Mouse (Mus musculus): ENCODE data around the gene Kcnn4. TPM values are rescaled to one million over a fixed set of nuclear protein-coding genes. Genes with fewer than 3 reads are reported as not detected.

Kcnn4 gene
- under 1 TPM; 0.41 to 0.81 TPM for total RNA-seq (2021)
- long read RNA-seq, experiment 1, partial matches to known transcripts, result 0 of 1 reads
- long read RNA-seq, experiment 1, other reads (novel, unspliced or antisense), result 0 of 1 reads
- long read RNA-seq, experiment 2, partial matches to known transcripts, result 0 of 3 reads
- long read RNA-seq, experiment 2, other reads (novel, unspliced or antisense), result 1 of 3 reads

- DNase-seq (ENCODE audit: low spot score in 2 of 2), result no peak
Observed at GRCm38 (mm10) chr7:24369731-24370541, at the start of gene Kcnn4. Gene Kcnn4, plus strand, starts transcription at chr7:24370263.

GRCm38 (mm10) chr7:24322593-24322992, 47.5 kb upstream of the Kcnn4 start:
- DNase-seq (ENCODE audit: low spot score in 2 of 2), result no peak

DNA sequence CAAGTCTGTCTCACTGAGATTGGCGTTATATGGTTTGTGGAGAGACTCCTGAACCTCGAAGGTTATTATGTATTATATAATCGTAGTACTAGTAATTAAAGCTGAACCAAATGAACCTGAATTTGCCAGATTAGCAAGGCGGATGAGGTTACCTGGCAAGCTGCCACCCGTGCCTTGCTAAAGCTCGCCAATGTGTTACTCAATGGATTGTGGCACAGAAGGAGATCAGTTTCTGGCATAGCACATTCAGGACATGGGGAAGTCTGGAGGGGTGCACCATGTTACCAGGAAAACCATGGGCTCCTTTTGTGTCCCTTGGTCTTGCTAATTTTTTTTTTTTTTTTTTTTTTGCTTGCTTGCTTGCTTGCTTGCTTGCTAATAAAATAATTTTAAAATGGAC, 44.9 kb upstream of the Kcnn4 start:
- no peak for DNase-seq (ENCODE audit: low spot score in 2 of 2)

DNA sequence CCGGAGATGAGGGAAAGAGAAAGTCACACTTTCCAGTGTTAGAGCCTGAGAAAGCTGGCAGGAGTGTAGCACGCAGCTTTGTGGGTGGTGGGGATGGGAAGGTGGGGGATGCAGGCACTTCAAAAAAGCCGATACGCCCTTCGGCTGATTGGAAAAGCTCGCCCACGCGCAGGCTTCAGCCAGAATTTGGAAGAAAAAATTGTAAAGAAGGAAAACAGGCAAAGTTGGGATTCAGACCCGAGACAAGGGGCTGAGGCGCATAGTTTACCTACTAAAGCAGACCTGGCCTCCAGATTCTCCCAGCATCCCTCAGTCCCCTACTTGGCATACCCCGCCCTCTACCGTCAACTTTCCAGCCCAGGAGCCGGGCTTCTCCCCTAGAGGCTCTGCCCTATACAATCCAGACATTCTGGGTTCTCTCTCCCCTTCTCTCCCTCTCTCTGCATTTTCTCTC, 44.4 kb upstream of the Kcnn4 start:
- DNase-seq (ENCODE audit: low spot score in 2 of 2), result peak in 1 of 2 experiments; percentile 13

DNA sequence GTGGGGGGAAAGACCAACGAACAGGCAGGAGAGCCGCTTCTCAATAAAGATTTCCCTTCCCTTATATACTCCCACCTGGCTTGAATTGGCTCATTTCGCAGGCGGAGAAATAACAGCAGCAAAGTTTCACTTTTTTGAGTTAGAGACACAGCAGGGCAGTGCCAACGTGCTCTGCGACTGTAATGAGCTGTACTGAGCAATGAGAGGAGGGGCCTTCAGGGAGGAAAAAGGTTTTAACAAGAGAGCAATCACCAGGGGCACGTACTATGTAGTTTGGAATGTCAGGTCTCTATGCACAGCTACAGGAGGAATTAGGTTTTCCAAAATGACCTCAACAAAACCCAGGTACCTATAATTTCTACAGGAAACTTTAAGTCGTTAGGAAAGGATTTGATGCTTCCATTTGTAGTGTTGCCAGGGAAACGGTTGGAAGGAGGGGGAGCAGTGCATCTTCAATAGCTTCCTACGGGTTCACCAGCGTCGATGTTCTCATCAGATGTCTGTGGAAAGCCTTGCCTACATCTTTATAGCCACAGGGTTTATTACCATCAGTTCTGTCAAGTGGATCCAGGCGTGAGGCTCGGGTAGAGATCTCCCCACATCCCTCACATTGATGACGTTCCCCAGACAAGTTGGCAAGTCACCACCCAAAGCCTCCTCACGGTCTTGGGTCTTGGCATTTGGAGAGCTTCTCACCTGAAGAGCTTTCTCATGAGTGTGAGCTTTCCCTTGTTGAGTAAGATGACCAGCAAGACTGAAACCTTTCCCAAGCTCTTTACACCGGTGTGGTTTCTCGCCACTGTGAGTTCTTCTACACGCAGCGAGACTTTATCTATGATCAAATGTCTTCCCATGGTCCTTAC, 43.6 kb upstream of the Kcnn4 start:
- DNase-seq (ENCODE audit: low spot score in 2 of 2), result no peak

GRCm38 (mm10) chr7:24327281-24327975, 42.6 kb upstream of the Kcnn4 start:
- DNase-seq (ENCODE audit: low spot score in 2 of 2), result no peak

GRCm38 (mm10) chr7:24333304-24333986, 36.6 kb upstream of the Kcnn4 start, which contains the start of gene Tescl:
Gene Tescl, minus strand, starts transcription at chr7:24333936.
- no peak for DNase-seq (ENCODE audit: low spot score in 2 of 2)

GRCm38 (mm10) chr7:24335699-24336309, 34.3 kb upstream of the Kcnn4 start:
- peak; percentile 73 to 81 for DNase-seq (ENCODE audit: low spot score in 2 of 2)

DNA sequence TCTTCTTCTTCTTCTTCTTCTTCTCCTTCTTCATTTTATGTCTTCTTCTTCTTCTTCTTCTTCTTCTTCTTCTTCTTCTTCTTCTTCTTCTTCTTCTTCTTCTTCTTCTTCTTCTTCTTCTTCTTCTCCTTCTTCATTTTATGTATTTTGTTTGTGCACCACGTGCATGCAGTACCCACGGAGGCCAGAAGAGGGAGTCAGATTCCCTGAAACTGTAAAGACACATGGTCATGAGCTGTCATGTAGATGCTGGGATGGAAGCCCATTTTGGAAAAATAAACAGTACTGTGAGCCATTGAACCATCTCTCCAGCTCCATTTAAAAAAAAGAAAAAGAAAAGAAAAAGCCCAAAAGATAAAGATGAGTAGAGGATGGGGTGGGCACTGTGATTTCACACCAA, 31.8 kb upstream of the Kcnn4 start:
- DNase-seq (ENCODE audit: low spot score in 2 of 2), result no peak

GRCm38 (mm10) chr7:24343701-24344272, 26.3 kb upstream of the Kcnn4 start:
- DNase-seq (ENCODE audit: low spot score in 2 of 2), result no peak

GRCm38 (mm10) chr7:24346444-24346843, 23.6 kb upstream of the Kcnn4 start:
- DNase-seq (ENCODE audit: low spot score in 2 of 2), result no peak

DNA sequence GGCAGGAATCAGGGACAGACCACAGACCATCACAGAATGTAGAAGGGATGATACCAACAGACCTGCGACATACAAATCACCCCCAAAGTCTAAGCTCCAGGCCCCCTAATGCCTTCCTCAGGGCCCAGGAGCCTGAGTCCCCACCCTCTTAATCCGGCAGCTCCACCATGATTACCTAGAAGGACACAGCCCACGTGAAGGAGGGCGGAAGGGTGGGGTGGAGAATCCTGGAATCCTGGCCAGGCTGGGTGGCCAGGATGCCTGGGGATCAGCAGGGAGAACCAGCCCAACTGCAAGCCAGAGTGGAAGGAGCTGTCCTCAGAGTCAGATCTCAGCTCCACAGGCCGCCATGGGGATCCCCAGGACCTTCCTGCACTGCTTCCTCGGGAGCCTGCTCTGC, 21.2 kb upstream of the Kcnn4 start, which contains the start of gene Lypd5:
Gene Lypd5, plus strand, starts transcription at position 301 of the 400 bp plus-strand sequence.
- DNase-seq (ENCODE audit: low spot score in 2 of 2), result no peak

- DNase-seq (ENCODE audit: low spot score in 2 of 2), result no peak
Observed at GRCm38 (mm10) chr7:24355646-24356045, 14.4 kb upstream of the Kcnn4 start.

GRCm38 (mm10) chr7:24356081-24356480, 14.0 kb upstream of the Kcnn4 start:
- DNase-seq (ENCODE audit: low spot score in 2 of 2), result no peak

- DNase-seq (ENCODE audit: low spot score in 2 of 2), result no peak
Observed at GRCm38 (mm10) chr7:24357899-24358298, 12.2 kb upstream of the Kcnn4 start.

- DNase-seq (ENCODE audit: low spot score in 2 of 2), result no peak
Observed at GRCm38 (mm10) chr7:24359269-24359668, 10.8 kb upstream of the Kcnn4 start.

DNA sequence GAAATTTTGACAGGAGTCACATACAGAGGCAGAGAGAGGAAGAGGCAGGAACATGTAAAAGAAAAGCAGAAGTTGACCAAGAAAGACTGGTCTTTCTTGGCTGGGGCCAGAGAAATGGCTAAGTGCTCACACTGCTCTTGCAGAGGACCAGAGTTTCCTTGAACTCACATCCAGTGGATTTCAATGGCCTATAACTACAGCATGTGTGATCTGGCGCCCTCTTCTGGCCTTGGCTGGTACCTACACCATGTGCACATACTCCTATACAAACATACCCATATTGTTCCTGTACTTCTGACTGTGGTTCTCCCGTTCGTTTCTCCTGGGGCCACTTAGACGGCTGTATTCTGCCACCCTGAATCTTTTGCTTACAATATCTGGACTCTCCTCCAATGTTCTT, 9.1 kb upstream of the Kcnn4 start:
- no peak for DNase-seq (ENCODE audit: low spot score in 2 of 2)

DNA sequence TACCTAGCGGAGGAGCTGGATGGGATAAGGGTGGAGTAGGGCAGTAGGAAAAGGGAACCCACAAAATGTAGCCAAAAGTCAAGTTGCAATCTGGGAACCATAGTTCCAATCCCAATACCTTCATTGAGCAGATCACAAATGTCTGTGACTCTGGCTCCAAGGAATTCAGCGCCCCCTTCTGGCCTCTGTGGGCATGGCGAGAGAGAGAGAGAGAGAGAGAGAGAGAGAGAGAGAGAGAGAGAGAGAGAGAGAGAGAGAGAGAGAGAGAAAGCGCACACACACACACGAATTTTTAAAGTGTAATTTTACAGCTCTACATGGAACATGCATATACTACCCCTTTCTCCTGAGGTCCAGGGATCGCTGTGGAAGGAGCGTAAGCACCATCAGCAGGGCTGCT, 6.8 kb upstream of the Kcnn4 start:
- DNase-seq (ENCODE audit: low spot score in 2 of 2), result peak in 1 of 2 experiments; percentile 24

DNA sequence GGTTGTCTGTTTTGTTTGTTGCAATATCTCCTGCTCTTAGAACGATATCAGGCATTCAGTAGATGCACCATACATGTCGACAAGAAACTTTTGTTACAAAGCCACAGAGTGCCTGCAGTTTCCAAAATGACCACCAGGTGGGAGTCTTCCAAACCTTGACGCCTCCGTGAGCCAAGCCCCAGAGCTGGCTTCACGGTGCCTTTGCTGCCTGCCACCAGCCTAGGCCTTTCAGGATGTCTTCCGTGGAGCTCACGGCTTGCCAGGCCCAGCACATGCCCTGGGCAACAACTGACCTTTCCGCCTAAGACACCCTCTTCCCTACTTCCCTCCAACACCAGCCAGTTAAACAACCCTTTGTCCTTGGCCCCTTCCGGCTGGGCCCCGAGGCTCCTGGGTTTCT, 5.2 kb upstream of the Kcnn4 start:
- peak; percentile 86 to 90 for DNase-seq (ENCODE audit: low spot score in 2 of 2)
